Mouse (Mus musculus) thymus, adult 2 months (tissue): ENCODE measurements around the gene Fxyd6.

Experiments used
- CTCF ChIP-seq: fragments of 200-500 bp; IDR thresholded peaks from 2 replicates; pipeline ENCODE4 v1.5.1; 2012; ENCODE audit warnings: mild to moderate bottlenecking, control low read depth, low read length, moderate library complexity, borderline replicate concordance; ENCODE audit not compliant: control insufficient read depth, poor library complexity, insufficient read depth; ENCODE audit errors: extremely low read depth
- POLR2A ChIP-seq: fragments of 200-500 bp; IDR thresholded peaks from 2 replicates; pipeline ENCODE4 v1.6.1; 2012; ENCODE audit warnings: mild to moderate bottlenecking, low read length, control low read depth, moderate library complexity; ENCODE audit not compliant: control insufficient read depth, poor library complexity, insufficient read depth; ENCODE audit errors: extremely low read depth

DNA sequence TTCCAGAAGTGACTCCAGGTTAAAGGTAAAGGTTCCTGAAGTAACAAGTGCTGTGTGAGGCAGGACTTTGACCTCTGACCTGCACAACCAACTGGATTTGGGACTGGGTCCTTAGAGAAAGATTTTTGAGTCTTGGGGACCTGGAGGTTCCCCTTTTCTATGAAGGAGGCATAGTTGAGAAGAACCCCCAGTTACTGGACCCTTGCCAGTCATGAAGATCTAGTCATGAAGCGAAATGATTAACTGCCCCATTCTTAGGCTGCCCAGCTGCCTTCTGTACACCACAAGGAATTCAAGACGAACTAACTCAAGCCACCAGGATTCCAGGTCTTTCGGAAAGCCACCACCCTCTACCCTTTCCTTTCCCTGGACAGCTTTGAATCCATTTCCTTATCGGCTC is 6.4 kb downstream of the Fxyd6 start:
- TF ChIP-seq POLR2A (no peak), CTCF (no peak)
